Mouse (Mus musculus) C2C12 (cell line): ENCODE data around the gene Pla2r1.

ENCODE experiments used
- CEBPB ChIP-seq: IDR thresholded peaks from one replicate; pipeline ENCODE4 v1.6.1; 2011; ENCODE audit warnings: low read depth, mild to moderate bottlenecking, control low read depth, moderate library complexity
- CTCF ChIP-seq: IDR thresholded peaks from one replicate; pipeline ENCODE4 v1.5.1; 2011; ENCODE audit not compliant: control insufficient read depth, insufficient read depth, insufficient read length
- MAX ChIP-seq: IDR thresholded peaks from one replicate; pipeline ENCODE4 v1.6.1; 2011; ENCODE audit warnings: mild to moderate bottlenecking, control low read depth
- MYOD1 ChIP-seq: IDR thresholded peaks from one replicate; pipeline ENCODE4 v1.6.1; 2011; ENCODE audit warnings: low read depth; ENCODE audit not compliant: control insufficient read depth, insufficient read length
- USF1 ChIP-seq: IDR thresholded peaks from one replicate; pipeline ENCODE4 v1.6.1; 2011; ENCODE audit warnings: low read depth, mild to moderate bottlenecking, control low read depth, moderate library complexity

DNA sequence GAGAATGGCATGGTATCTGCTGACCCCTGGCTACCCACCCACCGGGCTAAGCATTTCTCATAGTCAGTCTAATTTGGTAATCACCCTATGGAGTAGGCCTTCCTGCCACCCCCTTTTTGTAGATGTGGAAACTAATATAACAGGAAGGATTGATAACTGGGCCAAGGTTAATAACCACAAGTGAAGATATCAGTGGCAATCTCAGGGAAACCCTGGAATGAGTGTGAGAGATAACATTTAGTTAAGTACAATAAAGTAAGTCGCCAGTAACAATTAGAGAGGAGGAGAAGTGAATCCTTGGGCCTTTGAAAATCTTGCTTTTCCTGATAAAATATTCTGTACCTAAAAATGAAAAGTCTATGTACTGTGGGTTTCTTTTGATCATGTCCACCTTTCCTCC, 166.3 kb downstream of the Pla2r1 start:
- no peak for TF ChIP-seq CTCF
- TF ChIP-seq CEBPB, result no peak
- no peak for TF ChIP-seq USF1
- TF ChIP-seq MYOD1, result no peak
- no peak for TF ChIP-seq MAX
